10 mouse cellular contexts compared by ENCODE assay signal in the genomic region with DNA sequence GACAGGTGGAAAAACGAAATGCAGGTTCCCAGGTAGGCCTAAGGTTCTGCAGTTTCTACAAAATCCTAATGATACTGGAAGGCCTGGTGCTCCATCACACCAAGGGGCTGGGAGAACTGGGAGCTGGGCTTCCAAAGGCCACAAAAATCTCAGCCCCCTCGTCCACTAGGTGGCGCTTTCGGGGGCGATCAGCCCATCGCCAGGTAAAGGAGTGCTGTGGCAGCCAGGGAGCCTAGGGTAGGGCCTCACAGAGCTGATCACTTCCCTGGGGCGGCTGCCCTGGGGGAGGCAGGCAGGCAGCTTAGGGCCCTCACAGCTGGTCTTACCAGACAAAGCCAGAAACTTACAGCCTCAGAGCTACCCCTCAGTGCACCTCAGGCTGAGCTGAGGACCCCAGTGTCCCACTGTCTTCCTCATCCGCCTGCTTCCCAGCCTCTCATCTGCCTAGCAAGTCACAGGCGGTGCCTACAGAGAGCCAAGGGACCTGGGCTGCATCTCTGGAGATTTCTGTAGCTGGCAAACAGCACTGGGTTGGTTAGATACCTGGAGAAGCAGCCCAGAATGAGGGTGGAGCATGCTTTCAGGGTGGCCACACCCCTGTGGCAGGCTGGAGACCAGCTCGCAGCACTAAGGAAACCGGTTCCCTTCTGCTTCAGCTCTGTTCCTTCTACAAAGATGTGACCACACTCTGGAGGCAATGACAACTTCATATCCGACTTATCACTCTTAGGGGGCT. TPM values are rescaled to one million over a fixed set of nuclear protein-coding genes. Genes with fewer than 3 reads are reported as not detected.
DNase-seq lines count a peak whose midpoint lies in the region; ATAC-seq lines count a peak whose summit lies in the region.
"Had no signal": no experiment of that assay in that cellular context is flagged by ENCODE, and none has a peak within 500 bp of the region (broad histone marks: within the 10 kb centered on the region; RNA-seq: fewer than 3 reads in every experiment).

No protein-coding gene starts in this region.

- peaks cover 13% of the 10 kb centered on the region for H3K4me1 ChIP-seq in forebrain, embryonic 11.5 days (replicated peaks; ENCODE audit: control insufficient read depth, insufficient read depth, low read length)

- WGBS in forebrain, embryonic 11.5 days, result 20% methylated on average over 12 of the region's 12 CpGs

- H3K9me3 ChIP-seq in forebrain, embryonic 11.5 days (ENCODE audit: control insufficient read depth, low read length), result no peaks in the 10 kb centered on the region
- H3K9me3 ChIP-seq: neural tube, embryonic 13.5 days had no signal

- H3K4me3 ChIP-seq in forebrain, embryonic 11.5 days (ENCODE audit: low read depth, low read length), result no peak overlapping the region
- H3K4me3 ChIP-seq: neural tube, embryonic 13.5 days had no signal

- H3K27ac ChIP-seq in forebrain, embryonic 11.5 days (ENCODE audit: low read depth, low read length), result no peak overlapping the region
- H3K27ac ChIP-seq: neural tube, embryonic 13.5 days had no signal

- peak; percentile 16 to 73 for DNase-seq in adrenal gland, adult (ENCODE audit: inconsistent age in 2 of 2, low spot score in 1 of 2)
- DNase-seq in adrenal gland, postnatal 4 days (ENCODE audit: low spot score in 2 of 2), result no peak
- DNase-seq in layer of hippocampus, postnatal 10 days (ENCODE audit: low spot score in 2 of 2), result peak; percentile 40 to 62
- DNase-seq in layer of hippocampus, adult 11-12 months (ENCODE audit: low spot score), result no peak
- DNase-seq in adrenal gland, adult 2 months, result peak; percentile 26
- DNase-seq in forebrain, embryonic 11.5 days (ENCODE audit: low spot score), result peak; percentile 84
- peak; percentile 20 to 34 for DNase-seq in lung, adult 18-20 months
- peak; percentile 63 for DNase-seq in thymus, postnatal 0 days (ENCODE audit: low spot score)

- H3K9ac ChIP-seq in forebrain, embryonic 11.5 days (ENCODE audit: low read length), result no peak overlapping the region
- H3K9ac ChIP-seq: neural tube, embryonic 13.5 days had no signal

- no peaks in the 10 kb centered on the region for H3K36me3 ChIP-seq in forebrain, embryonic 11.5 days (ENCODE audit: control insufficient read depth, insufficient read depth, low read length)
- H3K36me3 ChIP-seq: neural tube, embryonic 13.5 days had no signal

- H3K27me3 ChIP-seq in forebrain, embryonic 11.5 days (ENCODE audit: control insufficient read depth, insufficient read depth, low read length), result no peaks in the 10 kb centered on the region

- no peak overlapping the region for H3K4me2 ChIP-seq in forebrain, embryonic 11.5 days (ENCODE audit: low read depth, low read length, severe bottlenecking)
- H3K4me2 ChIP-seq: neural tube, embryonic 13.5 days had no signal

- ATAC-seq in forebrain, embryonic 11.5 days (replicated peaks; ENCODE audit: low FRiP score), result peak; percentile 47; the same call in 1 of the 2 replicates

RNA-seq across cellular contexts. Expression of a gene that starts 20.5 kb away (rescaled TPM):
- under 1 TPM; 0.25 to 0.36 TPM for total RNA-seq in adrenal gland, postnatal 4 days (2021)
- total RNA-seq in layer of hippocampus, postnatal 10 days (2021), result 1 to 10 TPM; 1.4 to 1.5 TPM
- total RNA-seq in adrenal gland, adult 2 months (2021), result under 1 TPM; 0.06 to 0.10 TPM
- polyA plus RNA-seq in adrenal gland, adult 2 months (2012; rRNA removed), result 0.19 and 0.63 TPM in 2 replicates
- 3.0 and 3.2 TPM in 2 replicates for polyA plus RNA-seq in forebrain, embryonic 11.5 days (2014; fragmentation: Nextera tagmentation; extraction: Ambion mirVana)
- polyA plus RNA-seq in thymus, postnatal 0 days (2015; fragmentation: Nextera tagmentation; extraction: Ambion mirVana), result 0.22 and 0.30 TPM in 2 replicates
- total RNA-seq: hematopoietic stem cell, adult 5-6 weeks had no signal

Comparison
In these comparisons a context has a peak if more than half of its experiments do, and no peak if none do; other contexts are left out.
1. DNase-seq: peak in adrenal gland, adult (2 of 2), layer of hippocampus, postnatal 10 days (2 of 2), adrenal gland, adult 2 months (single experiment), forebrain, embryonic 11.5 days (single experiment), lung, adult 18-20 months (2 of 2) and thymus, postnatal 0 days (single experiment); none in adrenal gland, postnatal 4 days (0 of 2) and layer of hippocampus, adult 11-12 months (single experiment).